Comparison of ENCODE assay signal across 17 mouse cellular contexts in genomic region chr6:84271966-84272365, GRCm38 (mm10).
DNase-seq lines count a peak whose midpoint lies in the region; ATAC-seq and TF ChIP-seq lines count a peak whose summit lies in the region.
"Had no signal": no experiment of that assay in that cellular context is flagged by ENCODE, and none has a peak within 500 bp of the region (broad histone marks: within the 10 kb centered on the region; RNA-seq: fewer than 3 reads in every experiment).

No protein-coding gene starts in this region.

- DNase-seq in forebrain, embryonic 11.5 days (ENCODE audit: low spot score) = peak; percentile 26
- no peak for DNase-seq in forebrain, embryonic 14.5 days (ENCODE audit: low spot score)
- peak; percentile 70 for DNase-seq in kidney, adult 2 months
- peak; percentile 53 to 65 for DNase-seq in kidney, postnatal 25 days
- no peak for DNase-seq in testis, postnatal 10 days (ENCODE audit: low spot score)
- no peak for DNase-seq in lung, adult 2 months
- DNase-seq: cerebellum, adult 18-20 months; cerebellum, postnatal 25 days; gastrocnemius, postnatal 36 days; liver; lung, postnatal 14 days; right cerebral cortex, postnatal 4 days had no signal

- no peak for ATAC-seq in forebrain, embryonic 11.5 days (replicated peaks; ENCODE audit: low FRiP score)
- no peak for ATAC-seq in forebrain, embryonic 14.5 days
- ATAC-seq in kidney, embryonic 16.5 days (ENCODE audit: low FRiP score, low TSS enrichment) = no peak

- no peak overlapping the region for H3K9ac ChIP-seq in forebrain, embryonic 11.5 days (ENCODE audit: low read length)
- H3K9ac ChIP-seq in forebrain, embryonic 14.5 days (ENCODE audit: low read length) = no peak overlapping the region
- H3K9ac ChIP-seq in kidney, embryonic 16.5 days (replicated peaks; ENCODE audit: low read length) = no peak overlapping the region
- H3K9ac ChIP-seq: embryonic facial prominence, embryonic 15.5 days; hindbrain, embryonic 12.5 days had no signal

- H3K27ac ChIP-seq in forebrain, embryonic 11.5 days (ENCODE audit: low read depth, low read length) = no peak overlapping the region
- no peak overlapping the region for H3K27ac ChIP-seq in forebrain, embryonic 14.5 days (ENCODE audit: low read depth, low read length)
- no peak overlapping the region for H3K27ac ChIP-seq in kidney, adult 2 months (ENCODE audit: insufficient read depth, low read depth, low read length)
- H3K27ac ChIP-seq in kidney, embryonic 16.5 days (ENCODE audit: low read length) = no peak overlapping the region
- H3K27ac ChIP-seq in brown adipose tissue, adult 24 weeks (replicated peaks; ENCODE audit: low read depth, low read length) = peak overlapping the region; percentile 50
- H3K27ac ChIP-seq: embryonic facial prominence, embryonic 15.5 days; forebrain, embryonic 10.5 days; hindbrain, embryonic 12.5 days had no signal

- 80% methylated on average over 6 of the region's 6 CpGs for WGBS in forebrain, embryonic 11.5 days
- 79% methylated on average over 6 of the region's 6 CpGs for WGBS in forebrain, embryonic 14.5 days
- 55% methylated on average over 6 of the region's 6 CpGs for WGBS in kidney, adult 2 months
- WGBS in kidney, embryonic 16.5 days = 68% methylated on average over 6 of the region's 6 CpGs
- WGBS in lung, adult 2 months = 77% methylated on average over 6 of the region's 6 CpGs

- H3K4me3 ChIP-seq in forebrain, embryonic 11.5 days (ENCODE audit: low read depth, low read length) = no peak overlapping the region
- H3K4me3 ChIP-seq in forebrain, embryonic 14.5 days (ENCODE audit: low read depth, low read length) = no peak overlapping the region
- no peak overlapping the region for H3K4me3 ChIP-seq in kidney, adult 2 months (ENCODE audit: insufficient read depth, low read depth, low read length)
- H3K4me3 ChIP-seq in kidney, embryonic 16.5 days (ENCODE audit: low read length) = no peak overlapping the region
- H3K4me3 ChIP-seq in brown adipose tissue, adult 24 weeks (ENCODE audit: insufficient read depth, low read depth, low read length) = no peak overlapping the region
- no peak overlapping the region for H3K4me3 ChIP-seq in lung, adult 2 months (replicated peaks; ENCODE audit: extremely low read depth, low read depth, low read length)
- H3K4me3 ChIP-seq: embryonic facial prominence, embryonic 15.5 days; forebrain, embryonic 10.5 days; hindbrain, embryonic 12.5 days had no signal

- no peak for TF ChIP-seq POLR2A in kidney, adult 2 months (IDR thresholded peaks at IDR 0.05; ENCODE audit: low read depth, low read length)
- no peak for TF ChIP-seq POLR2A in lung, adult 2 months (IDR thresholded peaks at IDR 0.05; ENCODE audit: borderline replicate concordance, extremely low read depth, low read depth, low read length)

- TF ChIP-seq CTCF in kidney, adult 2 months (conservative IDR thresholded peaks at IDR 0.05; ENCODE audit: insufficient read depth, insufficient read length, low read depth, low read length) = no peak
- no peak for TF ChIP-seq CTCF in lung, adult 2 months (IDR thresholded peaks at IDR 0.05; ENCODE audit: insufficient read depth, low read length)

- H3K27me3 ChIP-seq in forebrain, embryonic 11.5 days (ENCODE audit: control insufficient read depth, insufficient read depth, low read length) = no peaks in the 10 kb centered on the region
- H3K27me3 ChIP-seq in forebrain, embryonic 14.5 days (replicated peaks; ENCODE audit: control insufficient read depth, insufficient read depth, low read length) = no peaks in the 10 kb centered on the region
- no peaks in the 10 kb centered on the region for H3K27me3 ChIP-seq in kidney, adult 2 months (replicated peaks; ENCODE audit: control insufficient read depth, insufficient read depth, low read length)
- H3K27me3 ChIP-seq in kidney, embryonic 16.5 days (ENCODE audit: insufficient read depth, low read length) = peaks cover 39% of the 10 kb centered on the region
- H3K27me3 ChIP-seq: embryonic facial prominence, embryonic 15.5 days; hindbrain, embryonic 12.5 days had no signal

- no peaks in the 10 kb centered on the region for H3K9me3 ChIP-seq in forebrain, embryonic 11.5 days (ENCODE audit: control insufficient read depth, low read length)
- no peaks in the 10 kb centered on the region for H3K9me3 ChIP-seq in forebrain, embryonic 14.5 days (replicated peaks; ENCODE audit: control insufficient read depth, low read length)
- H3K9me3 ChIP-seq in kidney, embryonic 16.5 days (ENCODE audit: low read length) = no peaks in the 10 kb centered on the region
- H3K9me3 ChIP-seq: embryonic facial prominence, embryonic 15.5 days; forebrain, embryonic 10.5 days; hindbrain, embryonic 12.5 days had no signal

- H3K36me3 ChIP-seq in forebrain, embryonic 11.5 days (ENCODE audit: control insufficient read depth, insufficient read depth, low read length) = no peaks in the 10 kb centered on the region
- no peaks in the 10 kb centered on the region for H3K36me3 ChIP-seq in forebrain, embryonic 14.5 days (ENCODE audit: control insufficient read depth, insufficient read depth, low read length)
- H3K36me3 ChIP-seq in kidney, adult 2 months (ENCODE audit: control insufficient read depth, insufficient read depth, low read length) = no peaks in the 10 kb centered on the region
- H3K36me3 ChIP-seq in kidney, embryonic 16.5 days (ENCODE audit: insufficient read depth, low read length) = no peaks in the 10 kb centered on the region
- H3K36me3 ChIP-seq: embryonic facial prominence, embryonic 15.5 days; forebrain, embryonic 10.5 days; hindbrain, embryonic 12.5 days had no signal

- H3K4me1 ChIP-seq in forebrain, embryonic 11.5 days (replicated peaks; ENCODE audit: control insufficient read depth, insufficient read depth, low read length) = no peaks in the 10 kb centered on the region
- H3K4me1 ChIP-seq in forebrain, embryonic 14.5 days (ENCODE audit: control insufficient read depth, insufficient read depth, low read length) = 0 out of 2 replicates have a peak, but pooled peaks cover 3% of the 10 kb centered on the region
- 0 out of 2 replicates have a peak, but pooled peaks cover 3% of the 10 kb centered on the region for H3K4me1 ChIP-seq in kidney, adult 2 months (ENCODE audit: control insufficient read depth, insufficient read depth, low read length)
- peaks cover 11% of the 10 kb centered on the region for H3K4me1 ChIP-seq in kidney, embryonic 16.5 days (ENCODE audit: insufficient read depth, low read length)
- peaks cover 37% of the 10 kb centered on the region for H3K4me1 ChIP-seq in brown adipose tissue, adult 24 weeks (ENCODE audit: control insufficient read depth, insufficient read depth, insufficient read length, low read length)
- H3K4me1 ChIP-seq in lung, adult 2 months (ENCODE audit: control insufficient read depth, insufficient read depth, low read length) = peaks cover 3% of the 10 kb centered on the region; the same call in 1 of the 2 replicates

- no peak overlapping the region for H3K4me2 ChIP-seq in forebrain, embryonic 11.5 days (ENCODE audit: low read depth, low read length, severe bottlenecking)
- no peak overlapping the region for H3K4me2 ChIP-seq in forebrain, embryonic 14.5 days (ENCODE audit: low read length)
- H3K4me2 ChIP-seq in kidney, embryonic 16.5 days (replicated peaks; ENCODE audit: low read depth, low read length) = no peak overlapping the region
- H3K4me2 ChIP-seq: embryonic facial prominence, embryonic 15.5 days; hindbrain, embryonic 12.5 days had no signal

Comparison
In these comparisons a context has a peak if more than half of its experiments do, and no peak if none do; other contexts are left out.
1. DNase-seq: peak in forebrain, embryonic 11.5 days (single experiment), kidney, adult 2 months (single experiment) and kidney, postnatal 25 days (2 of 2); none in forebrain, embryonic 14.5 days (single experiment), testis, postnatal 10 days (single experiment) and lung, adult 2 months (single experiment).